Mouse (Mus musculus): ENCODE measurements at regions not wholly inside any gene's neighbourhood (a gene's known extent, or its start where the extent isn't known, plus 50 kb on each side); places are given as distances from the start of the nearest gene placed in this dataset.

DNA sequence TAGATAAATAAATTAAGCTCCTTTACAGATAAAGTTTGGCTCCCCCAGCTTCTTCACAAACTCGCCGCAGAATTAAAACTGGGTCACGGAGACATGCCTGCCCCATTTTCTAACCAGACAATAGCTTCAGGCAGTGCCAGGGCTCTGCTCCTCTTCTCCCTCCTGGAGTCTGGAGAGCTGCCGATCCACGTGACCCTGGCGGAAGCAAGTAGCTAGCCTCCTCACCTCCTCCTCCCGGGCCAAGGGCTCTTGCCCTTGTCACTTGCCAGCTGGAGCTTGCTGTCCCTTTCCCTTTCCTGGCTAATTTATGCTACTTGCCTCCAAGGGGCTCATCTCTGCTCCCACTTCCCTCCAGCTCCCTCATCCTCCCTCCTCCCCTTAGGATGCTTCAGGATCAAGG, 142.0 kb downstream of the Mis18a start:
- H3K9ac ChIP-seq (ENCODE audit: insufficient read depth, low read depth, low read length, poor library complexity, severe bottlenecking) = no peak overlapping the region
- in situ Hi-C loops (cut with MboI; ENCODE audit: low sequenced_read_pairs in 2 of 2, unreplicated experiment in 2 of 2) = no loop called here
- no peak overlapping the region for H3K27ac ChIP-seq (ENCODE audit: insufficient read depth, low read depth, low read length, poor library complexity, severe bottlenecking)

DNA sequence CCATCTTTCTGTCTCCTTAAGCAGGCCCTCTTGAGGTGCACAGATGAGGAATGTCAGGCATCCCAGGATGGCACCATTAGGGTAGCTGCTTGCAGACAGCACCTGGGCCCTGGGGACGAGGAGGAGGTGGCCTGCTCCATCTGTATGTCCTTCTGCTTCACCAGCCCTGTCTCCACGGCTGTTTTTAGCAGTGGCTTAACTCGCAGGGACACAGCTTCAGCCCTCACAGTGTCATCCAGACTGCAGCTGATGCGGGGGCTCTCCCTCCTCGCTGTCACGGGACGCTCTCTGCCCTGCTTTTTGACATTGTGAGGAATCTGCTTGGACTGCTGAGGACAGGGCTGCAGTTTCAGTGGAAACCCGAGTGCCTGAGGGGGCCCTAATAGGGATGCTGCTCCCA, 146.8 kb downstream of the Mis18a start:
- no peak overlapping the region for H3K27ac ChIP-seq (ENCODE audit: insufficient read depth, low read depth, low read length, poor library complexity, severe bottlenecking)
- in situ Hi-C loops (cut with MboI; ENCODE audit: low sequenced_read_pairs in 2 of 2, unreplicated experiment in 2 of 2) = no loop called here
- no peak overlapping the region for H3K4me3 ChIP-seq (ENCODE audit: insufficient read depth in 1 of 2, low read depth in 1 of 2, low read length in 2 of 2, poor library complexity in 1 of 2, severe bottlenecking in 1 of 2)
- no peak for DNase-seq (ENCODE audit: low read depth, low spot score)
- H3K4me1 ChIP-seq (ENCODE audit: control insufficient read depth in 2 of 2, insufficient read depth in 2 of 2, low read length in 2 of 2, poor library complexity in 1 of 2) = no peaks in the 10 kb centered on the region
- no peak overlapping the region for H3K9ac ChIP-seq (ENCODE audit: insufficient read depth, low read depth, low read length, poor library complexity, severe bottlenecking)
- H3K9me3 ChIP-seq (ENCODE audit: control insufficient read depth, insufficient read depth, low read depth, low read length) = no peaks in the 10 kb centered on the region
- H3K36me3 ChIP-seq (ENCODE audit: control insufficient read depth, insufficient read depth, low read length, poor library complexity, severe bottlenecking) = no peaks in the 10 kb centered on the region
- TF ChIP-seq ZC3H11A (IDR thresholded peaks at IDR 0.05; ENCODE audit: borderline replicate concordance, low read depth, low read length) (no peak), HCFC1 (IDR thresholded peaks at IDR 0.05; ENCODE audit: borderline replicate concordance, insufficient read depth, low read length) (no peak), MAFK (IDR thresholded peaks at IDR 0.05; ENCODE audit: insufficient read depth, low read depth, low read length) (no peak), ZNF384 (IDR thresholded peaks at IDR 0.05; ENCODE audit: low read depth, low read length) (no peak), CHD2 (IDR thresholded peaks at IDR 0.05; ENCODE audit: low read depth, low read length) (no peak)

More for the DNA sequence above, 142.0 kb downstream of the Mis18a start:
- H3K36me3 ChIP-seq (ENCODE audit: control insufficient read depth, insufficient read depth, low read length, poor library complexity, severe bottlenecking) = no peaks in the 10 kb centered on the region
- no peak overlapping the region for H3K4me3 ChIP-seq (ENCODE audit: insufficient read depth in 1 of 2, low read depth in 1 of 2, low read length in 2 of 2, poor library complexity in 1 of 2, severe bottlenecking in 1 of 2)
- no peak for DNase-seq (ENCODE audit: low read depth, low spot score)
- no peak for TF ChIP-seq HCFC1 (IDR thresholded peaks at IDR 0.05; ENCODE audit: borderline replicate concordance, insufficient read depth, low read length)
- no peaks in the 10 kb centered on the region for H3K9me3 ChIP-seq (ENCODE audit: control insufficient read depth, insufficient read depth, low read depth, low read length)
- no peaks in the 10 kb centered on the region for H3K4me1 ChIP-seq (ENCODE audit: control insufficient read depth in 2 of 2, insufficient read depth in 2 of 2, low read length in 2 of 2, poor library complexity in 1 of 2)

DNA sequence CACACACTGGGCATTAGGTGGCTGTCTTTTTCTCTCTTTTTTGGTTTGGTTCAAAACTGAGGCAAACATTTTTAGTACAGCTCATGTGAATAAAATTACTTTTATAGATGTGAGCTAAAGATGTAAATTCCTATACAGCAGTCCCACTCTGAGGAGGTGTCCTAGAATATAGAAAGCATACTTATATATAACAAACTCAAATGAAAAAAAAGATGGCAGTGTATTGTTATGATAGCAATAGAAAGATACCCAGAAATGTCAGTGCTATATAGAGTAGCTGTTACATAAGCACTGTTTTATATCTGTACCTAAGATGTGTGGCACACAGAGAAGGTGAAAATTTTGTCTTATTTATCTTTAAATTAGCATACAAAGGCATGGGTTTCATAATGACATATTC, 156.1 kb downstream of the Mis18a start:
- Histone ChIP-seq H3K9me3 (ENCODE audit: control insufficient read depth, insufficient read depth, low read depth, low read length) (no peaks in the 10 kb centered on the region), H3K4me3 (ENCODE audit: insufficient read depth in 1 of 2, low read depth in 1 of 2, low read length in 2 of 2, poor library complexity in 1 of 2, severe bottlenecking in 1 of 2) (no peak overlapping the region), H3K27ac (ENCODE audit: insufficient read depth, low read depth, low read length, poor library complexity, severe bottlenecking) (no peak overlapping the region), H3K36me3 (ENCODE audit: control insufficient read depth, insufficient read depth, low read length, poor library complexity, severe bottlenecking) (no peaks in the 10 kb centered on the region), H3K9ac (ENCODE audit: insufficient read depth, low read depth, low read length, poor library complexity, severe bottlenecking) (no peak overlapping the region), H3K4me1 (ENCODE audit: control insufficient read depth in 2 of 2, insufficient read depth in 2 of 2, low read length in 2 of 2, poor library complexity in 1 of 2) (no peaks in the 10 kb centered on the region)
- no peak for TF ChIP-seq HCFC1 (IDR thresholded peaks at IDR 0.05; ENCODE audit: borderline replicate concordance, insufficient read depth, low read length)
- TF ChIP-seq ZC3H11A (IDR thresholded peaks at IDR 0.05; ENCODE audit: borderline replicate concordance, low read depth, low read length) = no peak
- TF ChIP-seq MAFK (IDR thresholded peaks at IDR 0.05; ENCODE audit: insufficient read depth, low read depth, low read length) = no peak
- no peak for TF ChIP-seq CHD2 (IDR thresholded peaks at IDR 0.05; ENCODE audit: low read depth, low read length)
- no peak for TF ChIP-seq ZNF384 (IDR thresholded peaks at IDR 0.05; ENCODE audit: low read depth, low read length)
- DNase-seq (ENCODE audit: low read depth, low spot score) = no peak
- in situ Hi-C loops (cut with MboI; ENCODE audit: low sequenced_read_pairs in 2 of 2, unreplicated experiment in 2 of 2) = no loop called here

DNA sequence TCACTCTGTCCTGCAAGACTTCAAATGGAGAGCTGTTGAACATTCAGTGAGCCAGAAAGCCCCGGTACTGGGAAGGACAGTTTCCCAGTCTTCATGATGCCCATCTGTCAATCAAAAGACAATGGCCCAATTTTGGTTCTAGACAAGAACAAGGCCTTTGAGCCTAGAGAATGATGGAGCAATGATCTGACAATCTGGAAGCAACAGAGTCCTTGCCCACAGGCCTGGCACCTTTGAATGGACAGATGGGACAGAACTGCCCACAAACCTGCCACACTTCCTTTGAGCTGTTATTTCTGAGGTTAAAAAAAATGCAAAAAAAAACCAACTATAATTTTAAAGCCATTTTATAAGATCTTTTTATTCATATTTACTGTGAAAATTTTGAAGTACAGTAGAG, 157.4 kb downstream of the Mis18a start:
- no peaks in the 10 kb centered on the region for H3K36me3 ChIP-seq (ENCODE audit: control insufficient read depth, insufficient read depth, low read length, poor library complexity, severe bottlenecking)
- H3K4me3 ChIP-seq (ENCODE audit: insufficient read depth in 1 of 2, low read depth in 1 of 2, low read length in 2 of 2, poor library complexity in 1 of 2, severe bottlenecking in 1 of 2) = no peak overlapping the region
- no peak overlapping the region for H3K27ac ChIP-seq (ENCODE audit: insufficient read depth, low read depth, low read length, poor library complexity, severe bottlenecking)
- in situ Hi-C loops (cut with MboI; ENCODE audit: low sequenced_read_pairs in 2 of 2, unreplicated experiment in 2 of 2) = no loop called here
- no peak for DNase-seq (ENCODE audit: low read depth, low spot score)
- H3K4me1 ChIP-seq (ENCODE audit: control insufficient read depth in 2 of 2, insufficient read depth in 2 of 2, low read length in 2 of 2, poor library complexity in 1 of 2) = no peaks in the 10 kb centered on the region
- TF ChIP-seq CHD2 (IDR thresholded peaks at IDR 0.05; ENCODE audit: low read depth, low read length) (no peak), ZC3H11A (IDR thresholded peaks at IDR 0.05; ENCODE audit: borderline replicate concordance, low read depth, low read length) (no peak), ZNF384 (IDR thresholded peaks at IDR 0.05; ENCODE audit: low read depth, low read length) (no peak), MAFK (IDR thresholded peaks at IDR 0.05; ENCODE audit: insufficient read depth, low read depth, low read length) (no peak), HCFC1 (IDR thresholded peaks at IDR 0.05; ENCODE audit: borderline replicate concordance, insufficient read depth, low read length) (no peak)
- H3K9ac ChIP-seq (ENCODE audit: insufficient read depth, low read depth, low read length, poor library complexity, severe bottlenecking) = no peak overlapping the region
- H3K9me3 ChIP-seq (ENCODE audit: control insufficient read depth, insufficient read depth, low read depth, low read length) = no peaks in the 10 kb centered on the region

DNA sequence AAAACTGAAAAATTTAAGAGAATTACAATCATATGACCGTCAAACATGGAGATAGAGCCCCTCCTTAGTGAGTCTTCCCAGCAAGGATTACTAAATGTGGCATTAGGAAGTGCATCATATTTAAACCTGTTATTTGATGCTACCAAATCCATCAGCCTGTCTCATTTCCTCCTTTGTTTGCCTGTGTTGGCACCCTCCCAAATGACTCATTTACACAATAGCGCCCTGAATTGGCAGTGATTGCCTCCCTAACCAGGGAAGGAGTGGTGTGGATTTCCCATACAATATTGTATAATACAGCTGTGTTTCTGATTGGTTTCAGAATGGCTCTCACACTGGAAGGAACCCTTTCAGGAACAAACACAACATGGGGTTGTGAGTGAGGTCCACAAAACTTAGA, 162.0 kb downstream of the Mis18a start:
- TF ChIP-seq ZNF384 (IDR thresholded peaks at IDR 0.05; ENCODE audit: low read depth, low read length) (no peak), HCFC1 (IDR thresholded peaks at IDR 0.05; ENCODE audit: borderline replicate concordance, insufficient read depth, low read length) (no peak)
- no peaks in the 10 kb centered on the region for H3K9me3 ChIP-seq (ENCODE audit: control insufficient read depth, insufficient read depth, low read depth, low read length)
- no peak overlapping the region for H3K27ac ChIP-seq (ENCODE audit: insufficient read depth, low read depth, low read length, poor library complexity, severe bottlenecking)
- no peak overlapping the region for H3K9ac ChIP-seq (ENCODE audit: insufficient read depth, low read depth, low read length, poor library complexity, severe bottlenecking)
- no peak for DNase-seq (ENCODE audit: low read depth, low spot score)
- in situ Hi-C loops (cut with MboI; ENCODE audit: low sequenced_read_pairs in 2 of 2, unreplicated experiment in 2 of 2) = no loop called here
- no peaks in the 10 kb centered on the region for H3K4me1 ChIP-seq (ENCODE audit: control insufficient read depth in 2 of 2, insufficient read depth in 2 of 2, low read length in 2 of 2, poor library complexity in 1 of 2)
- no peak overlapping the region for H3K4me3 ChIP-seq (ENCODE audit: insufficient read depth in 1 of 2, low read depth in 1 of 2, low read length in 2 of 2, poor library complexity in 1 of 2, severe bottlenecking in 1 of 2)
- no peaks in the 10 kb centered on the region for H3K36me3 ChIP-seq (ENCODE audit: control insufficient read depth, insufficient read depth, low read length, poor library complexity, severe bottlenecking)

Measured in ES-E14 (cell line).